ENCODE assay signal across 19 mouse cellular contexts in genomic region chr8:71967261-71967660, GRCm38 (mm10).
"Had no signal": no experiment of that assay in that cellular context is flagged by ENCODE, and none has a peak within 500 bp of the region (broad histone marks: within the 10 kb centered on the region; RNA-seq: fewer than 3 reads in every experiment).

No protein-coding gene starts in this region.

- DNase-seq: lung, adult 18-20 months; lung, embryonic 14.5 days; lung, postnatal 10 days; lung, postnatal 4 days; retina, postnatal 1 day; right cerebral cortex, adult 18-20 months; right cerebral cortex, postnatal 25 days; right cerebral cortex, postnatal 4 days; spleen, adult 18-20 months; thymus, adult 18-20 months; thymus, postnatal 14 days; thymus, postnatal 36 days had no signal

- H3K27ac ChIP-seq: liver, embryonic 15.5 days; midbrain, embryonic 10.5 days; midbrain, embryonic 13.5 days; neural tube, embryonic 13.5 days; neural tube, embryonic 15.5 days had no signal

- H3K27me3 ChIP-seq: liver, embryonic 15.5 days; midbrain, embryonic 13.5 days; neural tube, embryonic 13.5 days; neural tube, embryonic 15.5 days had no signal

- H3K9me3 ChIP-seq: neural tube, embryonic 15.5 days had no signal

- H3K4me3 ChIP-seq: liver, embryonic 15.5 days; midbrain, embryonic 10.5 days; midbrain, embryonic 13.5 days; myocyte; neural tube, embryonic 13.5 days; neural tube, embryonic 15.5 days had no signal

- H3K4me2 ChIP-seq: liver, embryonic 15.5 days; lung, embryonic 14.5 days; midbrain, embryonic 13.5 days; neural tube, embryonic 13.5 days; neural tube, embryonic 15.5 days had no signal

- H3K4me1 ChIP-seq: liver, embryonic 15.5 days; midbrain, embryonic 10.5 days; midbrain, embryonic 13.5 days; neural tube, embryonic 13.5 days; neural tube, embryonic 15.5 days had no signal

- ATAC-seq: midbrain, embryonic 13.5 days; midbrain, embryonic 16.5 days had no signal

- H3K9ac ChIP-seq: liver, embryonic 15.5 days; lung, embryonic 14.5 days; midbrain, embryonic 13.5 days; neural tube, embryonic 13.5 days; neural tube, embryonic 15.5 days had no signal
